Mouse (Mus musculus): ENCODE measurements around the gene Dnm3.
"Not testable (repeated sequence)": the region's sequence is repeated elsewhere in the genome, so short reads cannot be mapped to it uniquely, and the experiment has no call there.

Dnm3 gene

DNA sequence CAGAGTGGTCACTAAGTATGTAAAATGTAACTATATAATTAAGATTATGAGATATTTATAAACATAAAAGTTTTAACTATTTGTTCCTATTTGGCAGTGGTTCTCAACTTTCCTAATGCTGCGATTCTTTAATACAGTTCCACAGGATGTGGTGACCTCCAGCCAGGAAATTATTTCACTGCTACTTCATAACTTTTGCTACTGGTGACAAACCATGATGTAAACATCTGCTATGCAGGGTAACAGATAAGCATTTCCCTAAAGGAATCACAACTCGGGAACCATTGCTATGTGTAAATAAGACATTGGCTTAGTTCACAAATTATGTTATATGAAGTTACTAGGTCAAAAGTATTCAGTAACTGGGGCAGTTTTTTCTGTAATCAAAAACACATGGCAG, 48.9 kb downstream of the Dnm3 start:
- no peak for DNase-seq (ENCODE audit: low spot score in 2 of 2)

DNA sequence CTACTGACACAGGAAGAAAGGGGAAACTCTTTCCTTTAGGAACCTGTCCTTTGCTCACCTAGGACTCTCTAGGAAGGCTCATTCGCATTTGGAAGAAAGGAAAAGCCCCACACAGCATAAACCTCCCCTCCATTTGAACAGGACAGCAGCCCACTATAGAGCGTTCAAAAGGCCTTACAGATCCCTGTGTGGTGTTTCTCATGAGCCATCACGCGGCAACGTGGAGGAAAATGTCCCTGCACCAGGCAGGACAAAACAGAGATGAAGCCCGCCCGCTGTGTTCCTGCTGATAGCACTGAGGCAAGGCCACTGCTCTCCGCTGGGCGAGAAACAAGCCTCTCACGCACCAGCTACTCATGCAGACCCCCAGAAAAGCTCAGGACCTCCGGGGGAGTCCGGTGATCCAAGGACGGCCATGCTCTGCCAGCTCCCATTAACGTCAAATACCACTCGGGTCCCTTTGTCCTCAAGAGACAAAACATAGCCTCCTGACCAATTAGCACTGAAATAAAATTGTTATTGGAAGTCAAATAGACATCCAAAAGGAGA, 51.8 kb downstream of the Dnm3 start:
- DNase-seq (ENCODE audit: low spot score in 2 of 2) = no peak

DNA sequence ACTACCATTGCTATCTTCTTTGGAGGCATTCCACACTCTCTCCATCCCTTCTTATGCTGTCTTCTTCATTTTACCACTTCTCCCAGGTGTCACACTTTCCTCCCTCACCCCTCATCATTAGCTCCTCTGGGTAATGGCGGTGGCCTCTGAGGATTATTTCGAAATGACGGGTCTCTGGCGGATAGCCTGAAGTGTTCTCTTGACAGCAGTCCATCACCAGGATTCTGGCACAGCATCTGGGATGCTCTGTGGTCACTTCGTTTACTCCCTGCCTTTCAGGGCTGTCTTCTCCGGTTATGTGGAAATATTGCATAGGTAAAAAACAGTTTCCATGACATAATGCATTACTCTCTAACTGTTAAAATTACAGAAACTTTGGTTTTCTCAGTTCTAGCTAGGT, 55.0 kb downstream of the Dnm3 start:
- no peak for DNase-seq (ENCODE audit: low spot score in 2 of 2)

DNA sequence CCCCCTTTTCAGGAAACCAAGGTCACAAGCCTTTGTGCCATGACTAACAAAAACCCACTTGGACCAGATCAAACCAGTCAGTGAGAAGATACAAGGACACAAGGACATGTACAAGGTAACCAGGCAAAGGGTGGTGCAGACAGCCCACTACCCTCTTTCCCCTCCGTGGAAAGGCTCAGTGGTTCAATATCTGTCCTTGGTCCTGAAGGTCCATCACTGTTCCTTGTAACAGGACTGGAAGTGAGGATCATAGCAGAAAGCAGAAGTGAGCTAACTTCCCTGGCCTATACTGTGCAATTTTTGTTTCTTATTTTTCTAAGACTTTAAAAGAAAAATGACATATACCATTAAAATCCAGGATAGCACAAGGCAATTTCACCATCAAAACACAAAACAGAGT, 64.0 kb downstream of the Dnm3 start:
- DNase-seq (ENCODE audit: low spot score in 2 of 2) = no peak

DNA sequence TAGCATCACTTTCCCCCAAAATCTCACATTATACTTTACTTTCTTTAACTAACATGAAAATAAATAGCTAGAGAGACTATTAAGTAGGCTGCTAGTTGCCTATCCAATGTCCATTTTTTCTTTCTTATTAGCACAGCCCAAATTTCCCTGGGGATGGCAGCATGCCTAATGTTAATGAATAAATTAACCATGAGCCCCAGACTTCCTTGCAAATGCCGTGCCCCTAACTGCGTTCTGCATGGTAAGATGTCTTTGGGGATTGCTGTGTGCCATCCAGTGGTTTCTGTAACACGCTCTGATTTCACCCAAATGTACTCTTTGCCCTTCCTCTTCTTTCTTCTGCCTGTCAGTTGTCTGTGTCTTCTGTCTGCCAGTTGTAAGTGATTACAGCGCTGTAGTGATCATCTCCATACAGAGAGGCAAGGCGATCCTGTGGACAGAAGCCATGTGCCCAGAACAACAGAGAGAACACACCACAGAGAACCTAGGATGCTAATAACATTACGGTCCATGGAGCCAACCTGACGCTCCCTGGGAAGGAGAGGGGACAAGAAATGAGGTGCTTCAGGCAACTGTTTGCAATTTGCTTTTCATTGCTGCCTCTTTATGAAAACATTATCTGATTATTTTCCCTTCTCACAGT, 64.9 kb downstream of the Dnm3 start:
- no peak for DNase-seq (ENCODE audit: low spot score in 2 of 2)

DNA sequence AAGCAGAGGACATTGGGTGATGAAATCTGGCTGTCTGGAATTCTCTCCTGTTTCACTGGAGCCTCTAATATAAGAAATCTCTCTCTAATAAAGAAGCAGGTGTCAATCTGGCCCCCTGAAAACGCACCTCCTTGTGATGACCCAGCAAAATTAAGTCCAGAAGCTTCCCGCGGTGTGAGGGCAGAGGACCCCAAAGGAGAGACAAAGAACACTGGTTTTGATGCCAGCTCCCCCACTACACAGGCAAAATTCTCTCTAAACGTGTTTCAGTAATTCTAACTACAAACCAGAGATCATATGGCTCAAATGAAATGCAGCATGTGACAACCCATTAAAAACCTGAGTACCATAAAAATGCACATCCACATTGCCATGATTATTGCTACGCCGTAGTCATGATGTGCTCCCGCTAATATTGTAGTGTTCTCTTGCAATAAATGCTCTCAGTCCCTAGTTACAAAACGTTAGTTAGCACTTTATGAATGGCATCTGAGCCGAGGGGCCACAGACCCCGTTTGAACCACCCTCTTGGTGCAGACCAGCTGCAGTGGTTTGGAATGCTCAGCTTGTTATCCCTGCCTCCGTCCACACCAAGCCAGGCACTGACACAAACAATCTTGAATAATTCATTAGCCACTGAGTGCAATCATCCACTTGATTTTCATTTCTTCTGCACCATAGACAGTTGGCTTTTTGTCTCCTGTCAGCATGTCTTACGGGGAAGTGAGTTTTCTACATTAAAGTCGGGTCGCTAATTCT, 67.4 kb downstream of the Dnm3 start:
- DNase-seq (ENCODE audit: low spot score in 2 of 2) = no peak

DNA sequence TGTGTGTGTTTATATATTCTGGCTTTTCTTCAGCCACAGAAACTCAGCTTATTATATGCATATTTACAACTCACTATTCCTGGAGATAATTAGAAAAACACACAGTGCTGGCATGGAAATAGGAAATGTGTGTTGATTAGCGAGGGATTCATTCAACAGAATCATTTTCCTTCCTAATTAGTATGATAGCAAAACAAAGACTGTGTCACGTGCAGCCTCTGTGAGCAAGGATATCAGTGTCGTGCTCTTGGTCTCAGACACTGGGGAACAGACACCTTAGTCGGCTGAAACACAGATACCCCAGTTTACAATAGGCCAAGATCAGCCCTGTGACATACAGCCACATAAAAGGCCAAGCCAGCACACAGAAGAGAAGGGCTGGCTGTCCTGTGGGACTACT, 83.3 kb downstream of the Dnm3 start:
- no peak for DNase-seq (ENCODE audit: low spot score in 2 of 2)

DNA sequence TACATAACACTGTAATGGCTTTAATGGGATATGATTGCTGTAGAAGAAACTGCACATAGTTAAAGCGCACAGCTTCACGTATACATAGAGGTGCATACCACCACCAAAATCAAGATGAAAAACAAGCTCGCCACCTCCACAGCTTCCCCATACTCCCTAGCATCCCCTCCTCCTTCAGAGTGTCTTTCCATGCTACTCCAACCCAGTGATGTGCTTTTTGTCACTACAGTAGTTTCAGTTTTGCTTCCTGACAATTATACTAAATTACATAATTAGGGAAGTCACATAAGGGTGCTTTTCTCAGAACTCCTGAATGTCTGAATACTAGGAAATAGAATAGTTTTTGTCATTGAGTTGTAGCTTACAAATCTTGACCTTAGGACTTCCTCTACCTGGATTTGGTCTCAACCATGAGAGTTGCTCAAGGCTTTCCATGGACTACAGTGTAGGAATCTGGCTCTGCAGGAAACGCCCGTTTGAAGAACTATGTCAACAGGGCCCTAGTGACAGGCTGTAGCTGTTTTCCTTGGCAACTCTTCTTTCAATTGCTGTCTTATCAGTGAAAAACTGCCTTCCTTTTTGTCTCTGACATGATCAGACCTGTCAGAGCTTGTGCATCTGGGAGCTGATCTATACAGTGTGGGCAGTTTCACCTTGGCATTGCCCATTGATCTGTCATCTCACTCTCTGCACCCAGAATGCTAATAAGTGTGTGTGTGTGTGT, 89.2 kb downstream of the Dnm3 start:
- no peak for DNase-seq (ENCODE audit: low spot score in 2 of 2)

DNA sequence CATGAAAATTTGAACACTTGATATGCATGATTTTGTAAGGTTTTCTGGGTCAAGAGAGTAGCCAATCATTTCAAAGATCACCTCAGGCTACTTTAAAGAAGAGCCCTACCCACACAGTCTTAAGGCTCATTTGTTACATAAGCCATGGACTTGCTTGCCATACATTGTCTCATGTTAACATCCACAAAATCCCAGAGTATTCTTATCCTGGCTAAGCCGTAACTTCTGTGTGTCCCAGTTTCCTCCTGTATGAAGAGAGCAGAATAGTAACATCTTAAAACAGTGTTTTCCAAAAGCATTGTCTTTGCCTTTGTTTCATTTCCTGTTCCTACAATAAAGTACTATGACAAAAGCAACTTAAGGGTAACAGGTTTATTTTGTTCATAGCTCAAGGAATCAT, 104.8 kb downstream of the Dnm3 start:
- DNase-seq (ENCODE audit: low spot score in 2 of 2) = not testable (repeated sequence)

DNA sequence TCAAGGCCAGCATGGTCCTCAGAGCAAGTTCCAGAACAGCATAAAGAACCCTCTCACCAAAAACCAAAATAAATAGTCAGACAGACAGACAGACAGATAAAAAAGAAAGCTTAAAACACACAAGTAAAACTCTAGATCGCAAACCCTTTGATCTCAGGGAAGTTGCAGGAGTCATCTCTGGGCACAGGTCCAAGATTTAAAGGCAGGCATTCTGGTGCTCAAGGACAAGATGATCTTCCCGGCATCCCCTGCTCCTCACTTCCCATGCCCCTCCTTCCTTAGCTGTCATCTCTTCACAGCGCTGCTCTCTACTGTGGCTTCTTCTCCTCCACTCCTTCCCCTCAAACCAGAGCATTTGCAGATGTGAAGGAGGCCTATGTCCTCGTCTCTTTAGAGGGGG, 108.1 kb downstream of the Dnm3 start:
- no peak for DNase-seq (ENCODE audit: low spot score in 2 of 2)

DNA sequence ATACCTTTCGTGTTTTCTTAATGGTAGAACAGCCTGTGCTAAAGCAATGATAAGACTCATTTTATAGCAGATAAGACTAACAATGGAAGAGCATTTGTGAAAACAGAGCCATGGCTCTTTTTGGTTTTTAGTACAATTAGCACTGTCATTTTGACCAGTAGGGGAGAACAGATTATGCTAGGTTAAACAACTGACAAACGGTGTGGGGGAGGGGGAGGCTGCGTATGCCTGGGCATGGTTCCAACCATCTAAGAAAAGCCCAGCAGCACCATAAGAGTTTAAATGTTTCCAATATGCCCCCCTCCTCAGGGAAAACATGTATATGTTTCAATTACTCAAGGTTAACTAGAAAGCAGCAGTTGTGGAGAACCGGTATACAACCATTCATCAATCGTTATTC, 115.9 kb downstream of the Dnm3 start:
- no peak for DNase-seq (ENCODE audit: low spot score in 2 of 2)

DNA sequence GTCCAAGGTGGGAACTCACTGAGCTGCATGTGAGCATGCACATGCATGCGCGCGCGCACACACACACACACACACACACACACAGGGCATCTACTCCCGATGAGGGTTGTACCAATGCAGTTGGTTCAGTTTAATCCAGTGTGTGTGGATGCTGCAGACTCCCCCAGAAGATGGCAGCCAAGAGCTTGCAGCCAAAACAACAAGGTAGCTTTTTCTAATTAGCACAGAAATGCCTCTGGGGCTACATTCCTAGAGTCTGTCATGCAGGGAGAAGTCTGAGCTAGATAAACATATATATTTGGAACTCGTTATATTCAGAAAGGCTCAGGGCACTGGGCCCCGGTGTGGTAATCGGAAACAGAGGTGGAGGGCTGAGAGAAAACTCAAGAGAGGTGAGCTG, 118.6 kb downstream of the Dnm3 start:
- peak in 1 of 2 experiments; percentile 43 for DNase-seq (ENCODE audit: low spot score in 2 of 2)

DNA sequence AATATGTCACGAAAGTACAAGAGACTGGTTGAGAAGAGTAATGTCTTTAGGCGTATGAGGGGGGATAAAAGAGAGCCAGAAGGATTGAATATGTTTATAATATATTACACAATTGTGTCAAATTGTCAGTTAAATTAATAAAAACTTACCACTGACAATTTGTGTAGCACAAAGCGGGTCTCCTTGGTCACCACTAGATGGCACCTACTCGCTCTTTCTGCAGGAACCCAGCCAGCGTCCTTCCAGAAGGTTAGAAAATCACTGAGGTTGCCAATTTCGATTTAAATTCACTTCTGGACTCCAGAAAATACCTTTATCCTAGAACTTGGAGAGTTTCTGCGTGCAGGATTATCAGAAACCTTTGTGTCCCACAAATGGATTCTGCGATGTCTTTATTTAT, 119.8 kb downstream of the Dnm3 start:
- no peak for DNase-seq (ENCODE audit: low spot score in 2 of 2)

DNA sequence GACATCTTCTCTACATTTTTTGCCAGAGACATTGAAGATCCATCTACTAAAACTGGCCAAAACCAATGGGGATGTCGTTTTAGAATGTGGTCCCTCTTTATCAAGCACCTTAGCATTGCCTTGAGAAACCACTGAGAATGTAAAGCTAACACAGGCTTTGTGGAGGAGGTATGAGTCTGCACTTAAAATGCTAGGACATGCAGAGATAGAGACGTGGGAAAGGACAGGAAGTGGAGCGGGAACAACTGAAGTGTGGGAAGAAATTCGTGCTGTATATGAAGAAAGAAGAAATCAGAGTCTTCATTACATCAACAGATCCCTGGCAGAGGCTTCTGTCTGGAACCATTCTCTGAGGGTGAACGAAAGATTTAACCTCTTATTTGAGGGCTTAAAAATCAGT, 121.4 kb downstream of the Dnm3 start:
- DNase-seq (ENCODE audit: low spot score in 2 of 2) = no peak

DNA sequence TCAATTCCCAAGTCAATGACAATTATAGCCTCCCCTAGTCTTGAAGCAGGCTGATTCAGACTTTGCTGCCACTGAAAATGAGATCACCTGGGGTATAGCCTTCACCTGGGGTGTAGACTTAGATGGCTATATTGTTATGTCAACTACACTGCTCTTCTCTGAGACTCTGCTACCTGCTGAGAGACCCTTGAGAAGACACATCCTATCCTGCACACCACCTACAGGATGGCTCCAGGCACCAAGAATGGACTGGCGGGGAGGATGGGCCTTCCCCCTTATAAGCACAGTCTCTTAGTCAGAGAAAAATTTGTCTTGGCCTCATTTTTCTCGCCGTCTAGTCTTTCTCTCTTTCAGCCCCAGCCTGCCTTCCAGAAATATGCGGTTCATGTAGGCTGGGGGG, 123.1 kb downstream of the Dnm3 start:
- no peak for DNase-seq (ENCODE audit: low spot score in 2 of 2)

DNA sequence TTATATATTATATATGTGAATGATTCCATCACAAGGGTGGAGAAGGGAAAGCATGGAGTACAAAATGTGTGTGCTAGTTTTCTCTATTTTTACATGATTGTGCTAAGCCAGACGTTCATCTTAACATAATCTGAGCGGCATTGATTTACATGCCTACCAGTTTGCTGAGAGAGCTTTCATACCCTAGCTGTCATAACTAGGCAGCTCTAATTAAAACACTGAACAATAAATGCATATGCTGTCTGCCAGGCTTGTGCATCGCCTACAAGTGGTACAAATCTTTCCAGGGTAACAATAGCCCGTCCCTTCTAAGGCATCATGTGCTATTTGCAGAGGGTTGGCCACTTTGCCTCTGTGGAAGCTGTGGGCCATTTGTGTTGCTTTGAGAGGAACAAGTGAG, 124.0 kb downstream of the Dnm3 start:
- DNase-seq (ENCODE audit: low spot score in 2 of 2) = no peak

DNA sequence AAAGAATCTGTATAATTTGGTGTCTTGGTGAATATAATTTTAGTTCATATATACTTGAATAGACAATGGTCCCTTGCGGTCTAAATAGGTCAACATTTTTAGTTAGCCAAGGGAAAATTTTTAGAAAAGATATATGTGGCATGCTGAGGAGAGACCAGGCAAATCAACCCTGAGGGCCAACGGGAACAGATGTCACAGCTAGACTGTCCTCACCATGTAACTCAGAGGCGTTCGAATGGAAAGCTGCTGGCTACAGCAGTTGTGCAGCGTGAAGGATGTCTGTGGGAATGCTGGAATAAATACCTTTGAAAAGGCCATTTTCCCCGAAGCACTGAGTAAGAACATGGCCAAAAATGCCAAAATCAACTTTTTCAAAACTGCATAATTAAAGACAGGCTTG, 128.5 kb downstream of the Dnm3 start:
- no peak for DNase-seq (ENCODE audit: low spot score in 2 of 2)

DNA sequence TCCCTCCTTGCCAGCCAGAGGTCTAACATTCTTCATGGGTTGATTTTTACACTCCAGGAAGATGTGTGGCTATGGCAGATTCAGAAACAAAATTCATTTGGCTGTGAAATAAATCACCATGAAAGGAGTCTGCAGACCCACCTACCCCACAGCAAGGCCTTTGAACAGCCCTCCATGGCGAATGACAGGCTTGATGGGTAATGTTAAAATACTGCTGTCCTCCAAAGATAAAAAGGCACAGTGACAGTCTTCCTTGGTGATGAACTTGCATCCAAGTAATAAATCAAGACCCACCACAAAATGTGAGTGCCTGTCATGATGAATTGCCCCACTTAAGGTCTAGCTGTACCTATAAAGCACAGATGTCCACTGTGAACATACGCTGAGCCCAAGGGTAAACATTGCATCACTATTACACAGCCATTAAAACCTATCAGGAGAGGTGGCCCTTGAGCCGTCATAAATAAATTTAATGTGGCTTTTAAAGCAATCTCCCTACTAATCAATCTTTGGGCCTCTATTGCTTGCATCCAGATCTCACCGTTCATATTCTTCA, 131.3 kb downstream of the Dnm3 start:
- no peak for DNase-seq (ENCODE audit: low spot score in 2 of 2)

DNA sequence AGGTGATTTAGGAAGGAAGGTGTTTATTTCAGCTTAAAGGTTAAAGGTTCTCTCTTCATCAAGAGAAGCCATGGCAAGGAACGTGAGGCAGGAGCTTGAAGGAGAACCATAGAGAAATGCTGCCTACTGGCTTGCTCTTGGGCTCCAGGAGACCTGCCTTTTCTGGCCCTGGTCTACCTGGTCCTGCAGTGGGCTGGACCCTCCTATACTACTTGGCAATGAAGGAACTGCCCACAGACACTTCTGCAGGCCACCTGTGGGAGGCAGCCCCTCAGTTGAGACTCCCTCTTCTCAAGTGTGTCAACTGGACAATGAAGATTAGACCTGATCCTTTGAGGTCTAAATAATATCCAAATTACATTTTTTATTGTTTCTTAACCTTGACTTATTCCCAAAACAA, 140.7 kb downstream of the Dnm3 start:
- DNase-seq (ENCODE audit: low spot score in 2 of 2) = no peak

DNA sequence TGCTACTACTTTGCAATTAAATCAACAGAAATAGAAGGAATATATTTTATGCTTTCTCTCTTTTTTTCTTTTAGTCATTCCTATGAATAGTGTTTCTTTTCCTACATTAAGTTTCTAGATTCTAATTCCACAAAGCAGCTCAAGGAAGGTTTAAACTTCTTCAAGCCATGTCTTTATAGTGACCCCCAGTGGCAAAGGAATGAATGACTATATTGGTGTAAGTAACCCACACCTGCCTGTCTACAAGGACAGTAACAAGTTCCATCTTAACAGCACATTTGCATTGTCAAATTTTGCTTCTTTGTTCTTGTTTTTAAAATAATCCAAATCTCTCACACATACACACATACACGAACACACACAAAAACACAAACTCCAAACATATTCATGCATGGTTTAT, 141.2 kb downstream of the Dnm3 start:
- no peak for DNase-seq (ENCODE audit: low spot score in 2 of 2)

DNA sequence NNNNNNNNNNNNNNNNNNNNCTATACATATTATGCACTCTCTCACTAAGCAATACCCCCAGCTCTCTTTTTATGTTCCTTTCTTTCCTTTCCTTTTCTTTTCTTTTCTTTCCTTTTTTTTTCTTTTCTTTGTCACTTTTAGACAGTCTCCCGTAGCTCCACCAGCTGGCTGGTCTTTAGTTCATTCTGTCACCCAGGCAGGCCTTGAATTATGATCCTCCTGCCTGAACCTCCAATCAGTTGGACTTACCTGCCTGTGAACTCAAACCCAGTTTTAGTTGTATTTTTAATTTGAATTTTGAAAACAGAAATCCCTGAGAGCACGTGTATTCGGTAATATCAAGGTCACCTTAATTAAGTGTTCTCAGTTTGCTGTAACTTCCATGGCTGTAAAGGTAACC, 141.6 kb downstream of the Dnm3 start:
- no peak for DNase-seq (ENCODE audit: low spot score in 2 of 2)

DNA sequence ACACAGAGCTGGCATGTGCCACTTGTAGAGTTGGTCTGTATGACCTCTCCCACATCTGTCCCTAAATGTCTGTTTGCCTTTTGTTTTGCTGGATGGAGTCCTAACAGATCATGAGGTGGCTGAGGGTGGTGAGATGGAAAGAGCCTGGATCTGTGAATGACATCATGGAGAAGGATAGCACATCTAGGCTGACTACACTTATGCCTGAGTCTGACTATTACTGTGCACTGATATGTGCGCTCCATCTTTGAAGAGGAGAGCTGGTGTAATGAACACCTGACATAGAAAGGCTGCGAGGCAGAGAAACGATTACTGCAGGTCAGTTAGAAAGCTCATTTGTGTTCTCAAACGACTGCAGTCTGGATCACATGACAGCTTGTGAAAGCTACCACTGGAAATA, 149.2 kb downstream of the Dnm3 start:
- no peak for DNase-seq (ENCODE audit: low spot score in 2 of 2)

DNA sequence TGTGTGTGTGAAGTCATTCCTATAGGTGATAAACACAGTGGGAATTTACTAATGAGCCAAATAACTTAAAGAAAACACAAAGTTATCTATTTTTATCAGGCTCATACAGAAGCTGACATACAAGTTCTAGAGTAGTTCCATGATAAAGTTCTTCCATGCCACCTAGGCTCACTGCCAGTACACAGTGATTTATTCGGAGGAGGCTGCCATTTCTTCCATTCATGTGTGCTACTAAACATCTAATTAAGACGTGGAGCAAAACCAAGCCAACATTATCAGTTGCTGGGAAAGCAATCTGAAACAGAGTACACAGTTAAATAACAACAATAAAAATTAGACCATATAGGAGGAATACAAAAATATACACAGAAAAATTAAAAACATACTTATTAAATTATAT, 150.2 kb downstream of the Dnm3 start:
- DNase-seq (ENCODE audit: low spot score in 2 of 2) = no peak

Measured in urinary bladder, postnatal 4 days (tissue).